Mouse (Mus musculus) ES-E14 (cell line): ENCODE measurements around the gene Gm1673.

Experiments
- HCFC1 ChIP-seq: IDR thresholded peaks from 2 replicates; pipeline ENCODE4 v1.6.1; 2012; ENCODE audit warnings: low read length, inconsistent platforms, borderline replicate concordance; ENCODE audit not compliant: insufficient read depth
- MAFK ChIP-seq: IDR thresholded peaks from 2 replicates; pipeline ENCODE4 v1.6.1; 2014; ENCODE audit warnings: mild to moderate bottlenecking, low read depth, low read length, inconsistent platforms; ENCODE audit not compliant: insufficient read depth
- ZNF384 ChIP-seq: IDR thresholded peaks from 2 replicates; pipeline ENCODE4 v1.6.1; 2012; ENCODE audit warnings: low read depth, low read length, inconsistent platforms

DNA sequence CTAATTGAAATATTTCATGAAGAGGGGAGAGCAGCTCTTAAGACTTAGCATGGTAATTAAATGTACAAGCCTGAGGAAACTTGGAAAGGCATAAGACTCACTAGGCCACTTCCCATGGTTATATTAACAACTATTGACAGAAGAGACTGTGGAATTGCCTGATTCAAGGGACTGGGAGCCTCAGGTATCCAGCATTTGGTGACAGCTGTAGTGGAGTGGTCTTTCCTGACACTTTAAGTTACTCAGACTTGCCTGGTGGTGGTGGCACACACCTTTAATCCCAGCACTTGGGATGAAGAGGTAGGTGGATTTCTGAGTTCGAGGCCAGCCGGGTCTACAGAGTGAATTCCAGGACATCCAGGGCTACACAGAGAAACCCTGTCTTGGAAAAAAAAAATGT is 46.0 kb upstream of the Gm1673 start:
- TF ChIP-seq HCFC1 (no peak), ZNF384 (no peak), MAFK (no peak)
